Mouse (Mus musculus): ENCODE measurements around the gene Cars. TPM values are rescaled to one million over a fixed set of nuclear protein-coding genes. Genes with fewer than 3 reads are reported as not detected.

The Cars gene
- polyA plus RNA-seq, 2 experiments = 35.7 to 41.4 TPM

DNA sequence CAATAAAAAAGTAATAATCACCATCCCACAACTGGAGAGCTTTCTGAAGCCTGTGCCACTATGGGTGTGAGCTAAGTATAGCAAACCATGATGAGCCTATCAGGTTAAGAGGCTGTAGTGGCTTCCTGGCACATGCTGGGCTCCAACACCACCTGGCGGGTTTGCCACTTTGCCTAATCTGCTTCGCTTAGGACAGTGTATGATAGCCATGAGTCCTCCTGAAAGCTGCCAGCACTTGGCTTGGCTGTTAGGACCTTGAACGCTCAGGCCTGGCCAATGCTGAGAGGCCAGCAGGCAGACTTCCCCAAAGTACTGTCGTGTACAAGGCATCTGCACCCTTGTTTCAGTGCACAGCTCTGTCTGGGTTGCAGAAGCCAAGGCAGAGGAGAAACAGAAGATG is 11.9 kb downstream of the Cars start:
- no peak overlapping the region for H3K4me3 ChIP-seq (ENCODE audit: insufficient read depth in 1 of 2, low read depth in 2 of 2, low read length in 2 of 2)
- no peaks in the 10 kb centered on the region for H3K4me1 ChIP-seq (replicated peaks; ENCODE audit: control insufficient read depth in 2 of 2, insufficient read depth in 2 of 2, low read length in 1 of 2)
- H3K36me3 ChIP-seq (replicated peaks; ENCODE audit: control insufficient read depth, insufficient read depth, low read depth) = peaks cover 91% of the 10 kb centered on the region
- no peak for DNase-seq (ENCODE audit: low read depth in 3 of 3, low spot score in 3 of 3)
- WGBS (ENCODE audit: insufficient replicate concordance) = 82% methylated on average over 4 of the region's 4 CpGs
- no peak for TF ChIP-seq CTCF (IDR thresholded peaks at IDR 0.05; ENCODE audit: low read depth)
- TF ChIP-seq EP300 (IDR thresholded peaks at IDR 0.05; ENCODE audit: low read depth) = no peak
- no peaks in the 10 kb centered on the region for H3K9me3 ChIP-seq (ENCODE audit: control insufficient read depth, low read length)
- H3K27ac ChIP-seq = no peak overlapping the region
- no peak for ATAC-seq (ENCODE audit: insufficient read depth)
- no peak overlapping the region for H3K4me2 ChIP-seq (ENCODE audit: low read depth)
- H3K9ac ChIP-seq (replicated peaks) = no peak overlapping the region
- H3K27me3 ChIP-seq (ENCODE audit: control insufficient read depth, insufficient read depth, low read length) = no peaks in the 10 kb centered on the region

DNA sequence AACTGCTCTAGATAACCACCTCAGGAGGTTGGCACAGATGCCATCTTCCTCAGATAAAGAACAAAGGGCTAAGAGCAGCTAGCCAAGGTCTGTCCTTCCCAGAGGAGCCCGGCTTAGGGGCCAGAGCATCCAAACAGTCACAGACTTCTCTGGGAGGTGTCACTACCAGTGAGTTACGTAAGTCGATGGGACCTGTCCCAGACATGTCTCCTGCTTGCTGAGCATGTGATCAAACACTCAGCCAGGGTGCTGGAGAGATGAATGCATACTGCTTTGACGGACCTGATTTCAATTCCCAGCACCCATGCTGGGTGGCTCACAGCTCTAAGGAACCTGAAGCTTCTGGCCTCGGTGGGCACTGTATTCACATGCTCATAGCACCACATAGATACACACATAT is 12.3 kb downstream of the Cars start:
- no peaks in the 10 kb centered on the region for H3K27me3 ChIP-seq (ENCODE audit: control insufficient read depth, insufficient read depth, low read length)
- no peak overlapping the region for H3K4me2 ChIP-seq (ENCODE audit: low read depth)
- ATAC-seq (ENCODE audit: insufficient read depth) = no peak
- DNase-seq (ENCODE audit: low read depth in 3 of 3, low spot score in 3 of 3) = no peak
- no peak overlapping the region for H3K9ac ChIP-seq (replicated peaks)
- H3K4me3 ChIP-seq (ENCODE audit: insufficient read depth in 1 of 2, low read depth in 2 of 2, low read length in 2 of 2) = no peak overlapping the region
- H3K36me3 ChIP-seq (replicated peaks; ENCODE audit: control insufficient read depth, insufficient read depth, low read depth) = peaks cover 92% of the 10 kb centered on the region
- TF ChIP-seq CTCF (IDR thresholded peaks at IDR 0.05; ENCODE audit: low read depth) = no peak
- TF ChIP-seq EP300 (IDR thresholded peaks at IDR 0.05; ENCODE audit: low read depth) = no peak
- no peaks in the 10 kb centered on the region for H3K4me1 ChIP-seq (replicated peaks; ENCODE audit: control insufficient read depth in 2 of 2, insufficient read depth in 2 of 2, low read length in 1 of 2)
- no peaks in the 10 kb centered on the region for H3K9me3 ChIP-seq (ENCODE audit: control insufficient read depth, low read length)
- 79% methylated on average over 5 of the region's 5 CpGs for WGBS (ENCODE audit: insufficient replicate concordance)
- H3K27ac ChIP-seq = no peak overlapping the region

DNA sequence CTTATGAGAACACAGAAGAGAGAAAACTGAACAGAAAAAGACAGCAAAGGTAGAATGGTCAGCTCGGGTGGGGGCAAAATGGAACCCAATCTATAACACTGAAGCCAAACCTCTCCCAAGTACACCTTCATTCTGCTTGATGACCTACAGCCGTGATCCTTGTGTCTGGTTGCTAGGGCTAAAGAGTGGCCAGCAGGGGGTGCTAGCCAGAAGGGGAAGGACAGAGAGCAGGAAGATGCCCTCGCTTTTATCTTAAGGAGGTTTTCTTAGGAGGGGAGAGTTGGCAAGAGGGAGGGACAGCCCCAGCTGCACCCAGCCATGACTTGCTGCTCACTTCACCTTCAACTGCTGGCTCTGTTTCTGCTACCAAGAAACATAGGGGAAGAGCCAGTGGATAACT is 15.9 kb downstream of the Cars start:
- Histone ChIP-seq H3K27me3 (ENCODE audit: control insufficient read depth, insufficient read depth, low read length) (no peaks in the 10 kb centered on the region), H3K9me3 (ENCODE audit: control insufficient read depth, low read length) (no peaks in the 10 kb centered on the region), H3K9ac (replicated peaks) (no peak overlapping the region), H3K27ac (no peak overlapping the region), H3K36me3 (replicated peaks; ENCODE audit: control insufficient read depth, insufficient read depth, low read depth) (peaks cover 87% of the 10 kb centered on the region), H3K4me2 (ENCODE audit: low read depth) (no peak overlapping the region), H3K4me1 (replicated peaks; ENCODE audit: control insufficient read depth in 2 of 2, insufficient read depth in 2 of 2, low read length in 1 of 2) (no peaks in the 10 kb centered on the region), H3K4me3 (ENCODE audit: insufficient read depth in 1 of 2, low read depth in 2 of 2, low read length in 2 of 2) (no peak overlapping the region)
- DNase-seq (ENCODE audit: low read depth in 3 of 3, low spot score in 3 of 3) (peak; percentile 38 to 49 (median 43)), ATAC-seq (ENCODE audit: insufficient read depth) (no peak)
- 39% methylated on average over 3 of the region's 3 CpGs for WGBS (ENCODE audit: insufficient replicate concordance)
- TF ChIP-seq EP300 (IDR thresholded peaks at IDR 0.05; ENCODE audit: low read depth) = no peak
- TF ChIP-seq CTCF (IDR thresholded peaks at IDR 0.05; ENCODE audit: low read depth) = peak; percentile 91

DNA sequence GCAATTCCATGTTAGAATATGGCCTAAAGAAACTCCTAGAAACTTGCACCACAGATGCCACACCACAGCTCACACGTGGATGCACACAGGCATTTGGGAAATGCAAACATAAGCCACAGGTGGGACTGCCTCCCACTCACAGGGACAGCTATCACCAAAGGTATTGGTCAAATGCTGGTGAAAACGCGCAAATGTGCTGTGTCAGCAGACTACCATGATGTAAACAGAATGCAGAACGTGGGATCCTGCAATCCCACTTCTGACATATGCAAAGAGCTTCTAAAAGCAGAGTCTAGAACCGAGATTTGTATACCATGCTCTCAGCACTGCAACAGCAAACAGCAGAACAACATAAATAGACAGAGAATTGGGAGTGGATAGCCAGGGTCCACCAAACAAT is 16.9 kb downstream of the Cars start:
- Histone ChIP-seq H3K9me3 (ENCODE audit: control insufficient read depth, low read length) (no peaks in the 10 kb centered on the region), H3K27me3 (ENCODE audit: control insufficient read depth, insufficient read depth, low read length) (no peaks in the 10 kb centered on the region), H3K4me2 (ENCODE audit: low read depth) (no peak overlapping the region), H3K4me3 (ENCODE audit: insufficient read depth in 1 of 2, low read depth in 2 of 2, low read length in 2 of 2) (no peak overlapping the region), H3K27ac (no peak overlapping the region), H3K9ac (replicated peaks) (no peak overlapping the region), H3K36me3 (replicated peaks; ENCODE audit: control insufficient read depth, insufficient read depth, low read depth) (peaks cover 86% of the 10 kb centered on the region), H3K4me1 (replicated peaks; ENCODE audit: control insufficient read depth in 2 of 2, insufficient read depth in 2 of 2, low read length in 1 of 2) (no peaks in the 10 kb centered on the region)
- WGBS (ENCODE audit: insufficient replicate concordance) = 89% methylated on average over 5 of the region's 5 CpGs
- DNase-seq (ENCODE audit: low read depth in 3 of 3, low spot score in 3 of 3) (no peak), ATAC-seq (ENCODE audit: insufficient read depth) (no peak)
- TF ChIP-seq EP300 (IDR thresholded peaks at IDR 0.05; ENCODE audit: low read depth) (no peak), CTCF (IDR thresholded peaks at IDR 0.05; ENCODE audit: low read depth) (no peak)

DNA sequence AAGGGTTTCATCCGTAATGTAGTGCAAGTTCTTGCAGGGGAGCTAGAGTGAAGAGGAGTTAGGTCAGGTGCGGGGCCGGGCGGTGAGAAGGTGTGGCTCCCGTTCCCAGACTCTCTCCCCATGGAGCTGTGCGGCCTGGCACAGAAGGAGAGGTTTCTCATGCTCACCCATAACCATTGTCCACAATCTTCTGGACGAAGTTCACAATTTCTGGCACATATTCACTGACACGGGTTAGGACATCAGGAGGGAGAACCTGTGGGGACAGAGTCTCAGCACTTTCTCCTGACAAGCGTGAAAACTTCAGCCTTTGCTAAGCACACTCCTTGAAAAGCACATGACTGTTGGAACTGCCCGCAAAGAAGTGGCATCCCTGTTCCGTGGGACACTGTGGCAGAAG is 24.1 kb downstream of the Cars start:
- no peak overlapping the region for H3K4me2 ChIP-seq (ENCODE audit: low read depth)
- peaks cover 87% of the 10 kb centered on the region for H3K36me3 ChIP-seq (replicated peaks; ENCODE audit: control insufficient read depth, insufficient read depth, low read depth)
- H3K27ac ChIP-seq = no peak overlapping the region
- no peaks in the 10 kb centered on the region for H3K9me3 ChIP-seq (ENCODE audit: control insufficient read depth, low read length)
- H3K4me3 ChIP-seq (ENCODE audit: insufficient read depth in 1 of 2, low read depth in 2 of 2, low read length in 2 of 2) = no peak overlapping the region
- no peak overlapping the region for H3K9ac ChIP-seq (replicated peaks)
- ATAC-seq (ENCODE audit: insufficient read depth) = no peak
- TF ChIP-seq EP300 (IDR thresholded peaks at IDR 0.05; ENCODE audit: low read depth) (no peak), CTCF (IDR thresholded peaks at IDR 0.05; ENCODE audit: low read depth) (no peak)
- WGBS (ENCODE audit: insufficient replicate concordance) = 86% methylated on average over 11 of the region's 11 CpGs
- H3K27me3 ChIP-seq (ENCODE audit: control insufficient read depth, insufficient read depth, low read length) = no peaks in the 10 kb centered on the region
- H3K4me1 ChIP-seq (replicated peaks; ENCODE audit: control insufficient read depth in 2 of 2, insufficient read depth in 2 of 2, low read length in 1 of 2) = no peaks in the 10 kb centered on the region
- no peak for DNase-seq (ENCODE audit: low read depth in 3 of 3, low spot score in 3 of 3)

Measured in liver, embryonic 14.5 days (tissue).